Mouse (Mus musculus) embryonic fibroblast, embryonic 13.5 days (primary cell): Measurements from ENCODE around the gene Mrfap1.

ENCODE experiments used
- CTCF ChIP-seq: IDR thresholded peaks from 2 replicates; pipeline ENCODE4 v1.5.1; 2011; ENCODE audit warnings: mild to moderate bottlenecking, control low read depth, low read length, moderate library complexity, borderline replicate concordance; ENCODE audit not compliant: insufficient read depth
- POLR2A ChIP-seq: IDR thresholded peaks from 2 replicates; pipeline ENCODE4 v1.6.1; 2011; ENCODE audit warnings: low read depth, mild to moderate bottlenecking, control low read depth, low read length, moderate library complexity

- TF ChIP-seq CTCF: no peak
- TF ChIP-seq POLR2A: no peak
Measured at GRCm38 (mm10) chr5:36747071-36747470, 49.5 kb downstream of the Mrfap1 start.
